Mouse (Mus musculus) gastrocnemius, postnatal 4 days (tissue): ENCODE data around the gene Jam3. TPM values are rescaled to one million over a fixed set of nuclear protein-coding genes. Genes with fewer than 3 reads are reported as not detected.

ENCODE experiments used
- DNase-seq, 2 experiments: peaks; one replicate each; pipeline ENCODE4 v3.0.0; 2021 to 2022; ENCODE audit warnings: low spot score in 2 of 2, mixed read lengths in 2 of 2
- long read RNA-seq, 2 experiments: library from polyadenylated mRNA; stranded (forward); transcript quantifications; one replicate each; pipeline ENCODE4 v2.0.0; 2021
- total RNA-seq, 2 experiments: library from RNA; stranded (reverse); gene quantifications; 2 replicates each; pipeline ENCODE4 v1.2.3; 2021

Jam3 gene
- 10 to 100 TPM; 52.0 to 55.6 TPM for total RNA-seq
- long read RNA-seq, experiment 1, transcript Jam3-201 (9 exons, 1,942 nt): major isoform, 34 of 42 reads
- long read RNA-seq, experiment 1, partial matches to known transcripts: 3 of 42 reads
- long read RNA-seq, experiment 1, other reads (novel, unspliced or antisense): 5 of 42 reads
- long read RNA-seq, experiment 2, transcript Jam3-201 (9 exons, 1,942 nt): major isoform, 62 of 76 reads
- long read RNA-seq, experiment 2, partial matches to known transcripts: 2 of 76 reads
- long read RNA-seq, experiment 2, other reads (novel, unspliced or antisense): 11 of 76 reads

DNA sequence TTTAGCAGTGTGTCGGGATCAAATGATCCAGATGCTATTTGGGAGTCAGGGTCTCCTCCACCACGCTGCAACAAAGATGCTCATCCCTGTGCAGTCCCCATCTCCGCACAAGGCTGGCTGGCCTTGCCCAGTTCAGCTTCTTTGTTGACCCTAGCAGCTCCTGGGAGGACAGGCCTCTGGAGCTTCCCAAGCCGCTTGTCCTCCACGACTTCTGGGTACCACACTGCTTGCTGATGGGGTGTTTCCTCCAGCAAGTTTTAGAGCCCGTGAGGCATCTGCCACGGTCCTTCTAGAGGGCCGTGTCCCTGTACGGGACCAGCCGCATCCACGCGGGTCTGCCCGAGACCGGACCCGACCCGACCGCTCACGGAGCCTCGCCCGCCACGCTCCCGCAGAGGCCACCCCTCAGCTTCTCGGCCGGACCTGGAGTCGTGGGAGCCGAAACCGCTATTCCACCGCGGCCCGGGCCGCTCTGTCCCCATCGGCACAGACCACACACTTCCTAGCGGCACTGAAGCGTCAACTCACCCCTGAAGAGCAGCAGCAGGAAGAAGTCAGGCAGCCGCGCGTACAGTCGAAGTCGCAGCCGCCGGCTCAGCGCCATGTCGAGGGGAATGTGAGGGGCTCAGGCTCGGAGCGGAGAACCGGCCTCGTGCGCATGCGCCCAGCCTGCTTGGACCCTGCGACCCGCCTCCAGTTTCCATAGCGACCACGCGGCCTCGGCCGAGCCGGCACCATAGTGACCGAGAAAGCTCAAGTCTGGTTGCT lies at the start of gene Jam3:
Jam3 (minus strand) TSS at position 659 of the 768 bp plus-strand sequence.
- peak; percentile 92 to 94 for DNase-seq

DNA sequence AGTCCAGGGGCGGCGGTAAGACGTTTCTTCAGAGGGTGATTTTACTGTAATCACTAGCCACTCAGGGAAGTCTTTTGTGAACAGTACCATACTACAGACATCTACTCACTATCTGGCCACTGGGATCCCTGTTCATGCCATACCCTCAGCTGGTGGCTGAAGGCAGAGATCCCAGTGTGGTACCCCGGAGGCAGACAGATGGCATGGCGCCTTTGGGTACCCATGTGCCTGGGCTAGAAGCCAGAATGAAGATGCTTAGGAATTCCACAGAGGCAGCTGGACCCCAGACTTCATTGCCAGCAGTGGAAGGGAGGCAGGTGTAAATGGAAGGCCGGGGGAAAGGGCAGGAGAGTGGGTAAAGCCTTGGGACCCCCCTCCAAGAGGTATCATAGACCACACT lies 49.0 kb upstream of the Jam3 start:
- DNase-seq: no peak

GRCm38 (mm10) chr9:27203134-27203533 lies 47.9 kb upstream of the Jam3 start:
- DNase-seq: no peak

- no peak for DNase-seq
These were observed 46.4 kb upstream of the Jam3 start for GRCm38 (mm10) chr9:27201472-27202219.

DNA sequence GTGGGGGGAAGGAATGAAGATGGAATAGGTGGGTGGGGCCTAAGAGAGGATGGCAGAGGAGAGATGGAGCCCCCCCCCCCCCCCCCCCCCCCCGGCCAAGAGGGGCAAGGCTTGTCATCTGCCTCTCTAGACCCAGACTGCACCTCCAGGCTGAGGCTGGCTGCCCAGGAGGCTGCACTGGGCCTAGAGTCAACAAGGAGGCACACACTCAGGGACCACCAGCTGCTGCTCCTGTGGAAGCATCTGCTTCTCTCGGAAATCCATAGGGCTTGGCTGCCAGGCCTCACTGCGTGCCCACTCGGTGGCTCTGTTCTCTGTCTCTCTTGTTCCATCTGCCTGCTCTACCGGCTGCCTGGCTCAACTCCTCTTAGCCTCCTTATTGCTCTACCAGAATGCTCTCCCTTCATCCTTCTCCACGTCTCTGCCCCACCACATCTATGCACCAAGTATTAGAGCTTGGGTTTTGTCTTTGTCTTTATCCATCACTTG lies 38.4 kb upstream of the Jam3 start:
- peak in 1 of 2 experiments; percentile 35 for DNase-seq

- DNase-seq: no peak
These were observed 37.8 kb upstream of the Jam3 start for GRCm38 (mm10) chr9:27192761-27193591.

DNA sequence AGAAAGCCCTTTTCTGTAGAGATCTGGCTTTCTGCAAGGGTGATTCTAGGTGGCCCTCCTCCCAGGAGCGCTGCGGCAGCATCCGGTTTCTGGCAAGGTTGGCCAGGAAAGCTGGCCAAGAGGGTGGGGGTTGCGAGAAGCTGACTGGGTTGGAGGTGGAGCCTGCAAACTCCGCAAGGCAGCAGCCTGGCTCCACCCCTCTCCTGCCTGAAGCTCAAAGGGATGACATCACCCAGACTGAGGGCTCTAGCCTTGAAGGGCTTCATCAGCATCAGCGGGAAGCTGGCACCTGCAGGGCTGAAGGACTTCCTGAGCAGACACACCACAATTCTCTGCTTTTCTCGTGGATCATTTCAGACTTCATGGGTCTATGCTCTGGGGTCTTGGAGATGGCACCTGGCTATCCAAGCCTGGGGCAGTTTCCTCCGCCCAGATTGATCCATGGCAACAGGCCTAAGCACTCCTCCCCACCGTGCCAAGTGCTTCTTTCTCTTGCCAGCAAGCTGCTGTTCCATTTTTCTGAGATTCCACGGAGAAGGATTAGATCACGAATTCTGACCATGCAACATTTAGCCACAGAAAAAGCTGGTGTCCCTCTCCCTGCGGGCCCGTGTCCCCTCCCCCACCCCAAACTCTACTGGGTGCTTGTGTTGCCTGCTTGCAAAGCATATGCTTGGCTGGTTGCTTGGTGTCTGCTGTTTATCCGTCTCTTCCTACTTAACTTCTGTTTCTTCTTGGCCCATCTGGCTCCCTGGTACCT lies 37.0 kb upstream of the Jam3 start:
- peak; percentile 65 to 76 for DNase-seq

DNA sequence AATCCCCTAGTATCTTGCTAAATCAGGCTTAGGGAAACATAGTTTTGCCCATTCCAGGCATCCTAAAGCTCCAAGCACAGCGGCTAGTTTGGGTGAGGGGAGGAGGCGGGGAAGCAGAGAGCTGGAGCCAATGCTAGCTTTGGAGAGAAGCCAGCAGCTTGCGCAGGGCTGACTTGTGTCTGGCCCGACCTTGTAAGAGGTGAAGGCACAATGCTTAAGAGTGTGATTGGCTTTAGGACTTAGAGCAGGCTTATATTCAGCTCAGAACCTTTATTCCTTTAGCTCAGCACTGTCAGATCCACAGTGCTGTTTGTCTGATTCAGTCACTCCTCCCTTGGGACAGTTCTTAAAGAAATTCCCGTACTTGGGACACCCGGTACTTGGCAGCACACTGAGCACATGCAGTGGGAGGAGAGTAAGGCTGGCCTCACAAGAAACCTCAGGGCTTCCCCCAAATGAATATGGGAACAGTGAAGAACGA lies 36.3 kb upstream of the Jam3 start:
- DNase-seq: peak in 1 of 2 experiments; percentile 40

- DNase-seq: no peak
These were observed 35.2 kb upstream of the Jam3 start for GRCm38 (mm10) chr9:27190461-27190860.

- DNase-seq: peak; percentile 31 to 51
These were observed 34.1 kb upstream of the Jam3 start for GRCm38 (mm10) chr9:27189306-27189705.

DNA sequence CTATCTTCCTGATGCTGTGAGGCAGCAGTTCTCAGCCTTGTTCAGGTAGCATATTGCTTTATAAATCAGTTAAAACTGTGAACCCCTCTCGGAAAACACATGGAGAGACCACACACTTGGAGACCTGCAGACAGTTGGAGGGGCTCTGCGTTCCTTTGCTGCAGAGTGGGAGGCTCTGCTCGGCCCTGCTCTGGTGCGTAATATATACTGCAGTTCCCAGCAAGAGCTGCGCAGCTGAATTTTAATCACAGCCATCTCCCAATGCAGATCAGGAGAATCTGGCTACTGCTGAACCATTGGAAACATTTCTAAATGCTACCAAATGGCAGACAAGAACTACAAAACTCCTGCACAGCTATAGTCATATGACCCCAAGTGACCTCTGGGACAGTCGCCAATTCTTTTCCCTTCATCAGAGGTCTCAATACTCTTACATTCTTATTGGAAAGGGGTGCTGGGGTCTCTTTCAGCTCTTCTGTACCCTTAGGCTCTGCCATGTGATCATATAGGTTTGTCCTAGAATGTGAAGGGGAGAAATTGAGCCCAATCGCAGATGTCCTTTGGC lies 33.5 kb upstream of the Jam3 start:
- no peak for DNase-seq

DNA sequence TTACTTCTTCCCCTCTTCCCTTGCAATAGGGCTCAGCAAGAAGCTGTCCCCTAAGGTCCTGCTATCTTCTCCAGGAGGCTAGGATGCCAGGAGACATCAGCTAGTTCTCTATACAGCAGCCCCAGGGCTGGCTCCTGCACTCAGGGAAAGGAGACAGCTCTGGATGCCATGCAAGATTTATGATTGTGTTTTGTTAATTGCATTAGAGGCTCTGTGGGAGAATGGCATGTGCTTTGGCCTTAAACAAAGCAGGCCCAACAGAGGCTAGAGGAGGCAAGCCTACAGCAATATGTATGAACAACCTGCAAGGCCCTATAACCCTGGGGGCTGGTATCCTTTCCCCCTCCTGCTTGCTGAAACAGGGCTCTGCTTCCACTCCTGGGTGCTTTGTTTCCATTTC lies 30.6 kb upstream of the Jam3 start:
- no peak for DNase-seq

DNA sequence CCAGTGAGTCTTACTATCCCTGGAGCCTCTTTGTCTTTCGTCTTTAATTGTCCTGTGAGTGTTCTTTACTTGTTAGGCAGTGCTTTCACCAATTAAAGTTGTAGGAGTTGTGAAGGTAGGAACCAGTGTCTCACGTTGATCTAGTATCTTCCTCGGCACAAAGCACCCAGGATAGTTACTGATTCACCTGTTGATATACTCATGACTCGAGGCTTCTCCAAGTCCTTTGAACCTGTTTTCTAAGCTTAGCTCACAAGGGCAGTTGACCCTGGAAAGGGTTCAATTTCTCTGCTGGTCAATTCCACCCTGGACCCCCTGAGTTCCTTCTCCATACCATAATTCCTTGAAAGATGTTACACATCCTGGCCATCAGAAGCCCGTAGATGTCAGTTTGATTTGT lies 26.9 kb upstream of the Jam3 start:
- DNase-seq: no peak

GRCm38 (mm10) chr9:27180492-27180891 lies 25.3 kb upstream of the Jam3 start:
- no peak for DNase-seq

DNA sequence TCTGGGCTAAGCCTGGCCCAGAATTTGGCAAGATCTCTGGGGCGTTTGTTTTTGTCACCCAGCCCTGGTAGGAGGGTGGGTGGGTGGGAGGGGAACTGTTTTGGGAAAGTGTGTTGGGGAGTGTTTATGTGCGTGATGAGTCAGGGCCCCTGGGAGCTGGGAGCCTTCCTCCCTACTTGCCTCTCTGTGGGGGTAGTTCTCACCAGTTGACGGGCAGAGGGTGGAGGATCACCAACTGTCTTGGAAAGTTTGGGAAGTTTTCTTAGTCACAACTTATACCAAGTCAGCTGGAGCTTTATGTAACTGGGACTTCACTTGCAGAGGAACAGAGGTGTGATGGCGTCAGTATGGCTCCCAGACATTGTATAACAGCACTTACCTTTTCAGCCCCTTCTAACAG lies 23.7 kb upstream of the Jam3 start:
- DNase-seq: no peak

- peak in 1 of 2 experiments; percentile 36 for DNase-seq
These were observed 20.9 kb upstream of the Jam3 start for GRCm38 (mm10) chr9:27176154-27176553.

- DNase-seq: no peak
These were observed 20.5 kb upstream of the Jam3 start for GRCm38 (mm10) chr9:27175682-27176081.

DNA sequence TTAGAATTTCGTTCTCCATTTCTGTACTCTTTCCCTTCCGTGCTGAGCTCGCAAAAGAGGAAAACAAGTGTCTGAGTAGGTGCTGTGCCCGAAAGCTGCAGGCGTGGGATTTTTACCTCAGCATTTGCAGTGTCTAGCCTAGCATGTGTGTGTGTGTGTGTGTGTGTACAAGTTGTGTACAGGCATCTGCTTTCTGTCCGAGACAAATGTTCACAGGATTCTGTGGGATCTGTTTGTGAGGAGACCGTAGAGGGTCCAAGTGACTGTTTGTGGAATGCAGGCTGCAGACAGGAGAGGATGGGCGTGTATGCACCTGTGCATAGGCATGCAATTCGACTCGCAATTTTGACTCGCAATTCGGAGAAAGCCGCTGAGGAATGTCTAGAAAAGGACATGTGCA lies 20.0 kb upstream of the Jam3 start:
- DNase-seq: no peak

DNA sequence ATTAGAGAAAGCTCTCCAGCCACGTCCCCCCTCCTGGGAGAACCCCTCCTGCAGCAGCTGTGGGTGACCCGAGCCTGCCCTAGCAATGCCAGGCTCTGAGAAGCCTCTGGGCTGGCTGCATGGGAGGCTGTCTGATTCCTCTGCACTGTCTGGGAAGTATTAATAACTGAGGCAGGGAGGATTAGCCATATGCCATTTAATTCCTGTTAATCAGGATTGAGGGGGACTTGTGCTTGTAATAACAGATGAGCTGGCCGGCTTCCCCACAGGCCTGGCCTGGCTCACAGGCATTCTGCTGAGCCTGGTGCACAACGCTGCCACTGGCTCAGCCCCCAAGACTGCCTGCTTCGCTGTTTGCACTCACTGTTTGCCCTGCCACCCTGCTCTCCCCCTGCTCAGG lies 18.9 kb upstream of the Jam3 start:
- peak in 1 of 2 experiments; percentile 31 for DNase-seq

DNA sequence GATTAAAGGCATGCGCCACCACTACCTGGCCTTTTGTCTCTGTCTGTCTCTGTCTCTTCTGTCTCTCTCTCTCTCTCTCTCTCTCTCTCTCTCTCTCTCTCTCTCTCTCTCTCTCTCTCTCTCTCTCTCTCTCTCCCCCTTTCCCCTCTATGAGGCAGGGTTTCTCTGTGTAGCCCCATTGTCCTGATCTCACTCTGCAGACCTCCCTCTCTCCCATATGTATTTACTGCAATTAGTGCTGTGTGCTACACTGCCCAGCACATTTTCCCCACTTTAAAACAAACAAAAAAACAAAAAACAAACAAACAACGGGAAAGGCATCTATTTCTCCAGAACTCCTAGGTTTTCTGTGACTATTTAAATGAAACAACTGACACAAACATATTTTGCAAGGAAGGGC lies 18.4 kb upstream of the Jam3 start:
- no peak for DNase-seq
